Mouse (Mus musculus): ENCODE results near the gene Nkiras2.

The Nkiras2 gene

DNA sequence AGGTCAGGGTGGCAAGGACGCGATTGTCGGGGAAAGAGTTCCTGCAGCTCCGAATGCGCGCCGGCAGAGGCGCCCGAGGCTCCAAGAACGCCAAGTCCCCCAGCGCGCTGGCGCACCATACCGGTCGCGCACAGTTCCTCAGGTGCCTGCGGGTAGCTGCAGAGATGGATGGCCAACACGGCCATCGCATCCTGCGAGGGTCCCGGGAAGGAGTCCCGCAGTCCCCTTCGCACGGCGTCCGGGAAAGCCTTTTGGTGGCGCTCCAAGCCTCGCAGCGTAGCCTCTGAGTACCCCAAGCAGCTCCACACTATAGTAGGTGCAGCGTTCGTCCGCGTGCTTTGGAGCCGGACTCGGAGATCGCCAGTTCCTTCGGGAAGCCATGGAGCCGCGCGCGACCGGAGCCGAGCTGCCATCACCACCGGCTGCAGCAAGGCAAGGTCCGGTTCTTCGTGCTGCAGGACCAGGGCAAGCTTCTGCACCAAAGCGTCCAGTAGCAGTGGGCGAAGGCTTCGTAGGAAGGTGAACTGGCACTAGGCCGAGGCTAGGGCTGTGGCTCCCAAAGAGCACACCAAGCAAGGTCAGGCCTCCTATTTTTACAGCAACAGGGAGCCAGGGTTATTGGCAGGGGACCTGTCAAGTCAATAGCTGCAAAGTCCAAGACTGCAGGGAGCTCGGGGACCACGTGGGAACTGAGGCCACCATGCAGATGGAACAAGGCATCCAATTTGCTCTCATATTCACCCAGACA, 21.3 kb downstream of the Nkiras2 start:
- DNase-seq = peak; percentile 69

DNA sequence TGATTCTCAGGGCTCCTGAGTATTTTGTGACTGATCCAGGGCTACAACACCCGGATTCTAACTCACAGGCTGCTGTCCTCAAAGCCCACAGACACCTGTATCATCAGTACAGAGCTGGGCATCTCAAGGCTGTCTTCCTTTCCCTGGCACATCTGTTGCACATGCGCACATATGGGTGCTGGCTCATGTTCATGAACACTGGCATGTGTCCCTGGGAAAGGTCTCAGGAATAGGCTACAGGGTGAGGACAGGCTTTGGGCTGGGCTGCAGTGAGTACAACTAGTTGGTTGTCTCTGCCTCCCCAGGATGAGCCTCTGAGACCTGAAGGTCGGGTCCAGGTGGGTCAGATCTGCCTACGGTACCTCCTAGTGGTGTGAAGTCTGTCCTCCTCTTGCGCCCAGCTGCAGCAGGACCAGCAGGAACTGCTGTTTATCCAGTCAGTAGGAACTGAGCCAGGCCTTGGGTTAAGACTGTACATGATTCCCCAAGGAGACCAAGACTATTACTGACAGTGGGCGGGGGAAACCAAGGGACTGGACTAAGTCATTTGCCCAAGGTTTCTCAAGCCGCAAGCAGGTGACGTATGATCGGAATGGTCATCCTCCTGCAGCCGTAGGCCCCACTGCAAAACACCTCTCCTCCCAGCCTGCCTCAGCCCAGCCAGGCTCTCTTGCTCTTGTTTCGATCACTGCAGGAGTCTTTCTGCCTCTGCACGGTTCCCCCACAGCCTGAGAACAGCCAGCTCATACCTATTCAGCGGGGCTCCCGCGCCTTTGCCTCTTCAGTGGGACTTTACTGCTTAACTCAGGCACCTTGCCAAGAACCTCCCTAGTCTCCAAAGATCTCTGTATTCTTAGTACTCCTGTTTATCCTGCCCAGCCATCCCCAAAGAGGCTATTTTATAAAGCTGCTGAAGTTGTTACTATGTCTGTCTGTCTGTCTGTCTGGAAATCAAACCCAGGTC, 24.9 kb downstream of the Nkiras2 start:
- DNase-seq = no peak

- DNase-seq = peak; percentile 89
These were observed 27.2 kb downstream of the Nkiras2 start for GRCm38 (mm10) chr11:100646265-100646664.

- no peak for DNase-seq
These were observed 29.4 kb downstream of the Nkiras2 start for GRCm38 (mm10) chr11:100648405-100648804.

GRCm38 (mm10) chr11:100651205-100651604, 32.2 kb downstream of the Nkiras2 start:
- DNase-seq = no peak

DNA sequence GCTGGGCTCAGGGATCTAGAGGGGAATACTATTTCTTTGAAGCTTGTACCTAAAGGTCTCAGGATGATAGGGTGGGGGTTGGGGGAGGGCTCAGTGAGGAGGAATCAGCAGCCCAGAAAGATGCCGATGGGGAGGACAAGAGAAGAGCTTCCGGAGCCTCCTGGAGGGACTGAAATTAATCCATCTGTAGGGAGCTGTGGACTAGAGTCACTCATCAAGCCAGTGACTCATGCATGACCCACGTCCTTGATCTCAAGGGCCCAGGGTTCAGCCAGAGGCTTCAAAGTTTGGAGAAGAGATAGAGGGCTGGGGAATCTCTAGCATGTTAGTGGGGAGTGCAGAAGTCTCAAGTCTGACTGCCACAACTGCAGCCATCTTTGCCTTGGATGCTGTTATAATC, 32.7 kb downstream of the Nkiras2 start:
- DNase-seq = no peak

- DNase-seq = peak; percentile 30
These were observed 36.5 kb downstream of the Nkiras2 start for GRCm38 (mm10) chr11:100655589-100655988.

GRCm38 (mm10) chr11:100656458-100656857, 37.4 kb downstream of the Nkiras2 start:
- DNase-seq = no peak

DNA sequence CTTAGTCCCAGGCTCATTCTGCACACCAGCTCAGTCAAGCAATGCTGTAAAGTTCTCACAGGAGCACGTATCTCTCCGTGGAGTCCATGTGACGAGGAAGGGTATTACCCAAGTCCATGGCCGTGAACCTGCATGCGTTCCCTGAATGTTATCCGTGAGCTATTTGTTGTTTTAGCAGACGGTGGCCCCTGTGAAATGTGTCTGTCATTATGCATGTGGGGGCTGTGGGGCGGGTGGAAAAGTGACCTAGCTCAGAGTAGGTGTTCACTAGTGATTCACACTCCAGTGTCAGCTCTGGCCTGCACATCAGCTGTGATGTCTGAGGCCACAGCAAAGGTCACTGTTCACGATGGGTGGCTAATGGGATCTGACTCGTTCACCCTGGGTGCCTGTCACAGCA, 40.8 kb downstream of the Nkiras2 start:
- DNase-seq = no peak

DNA sequence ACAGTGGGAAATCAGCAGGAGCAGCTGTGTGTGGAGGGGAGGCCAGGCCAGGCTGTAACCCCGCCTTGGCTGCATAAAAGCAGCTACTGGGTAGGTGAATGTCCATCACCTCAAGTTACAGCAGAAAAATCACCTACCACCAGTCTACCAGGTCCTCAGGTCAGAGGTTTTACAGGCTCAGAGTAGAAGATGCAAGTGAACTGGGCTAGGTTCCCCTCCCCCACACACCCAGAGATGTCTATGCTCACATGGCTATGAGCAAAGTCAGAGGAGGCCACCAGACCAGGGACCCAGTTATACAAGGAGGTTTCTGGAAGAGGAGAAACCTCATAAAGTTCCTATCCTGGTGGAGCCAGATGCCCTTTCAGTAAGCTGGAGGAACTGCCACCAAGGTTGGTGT, 52.0 kb downstream of the Nkiras2 start:
- no peak for DNase-seq

- DNase-seq = no peak
These were observed 52.9 kb downstream of the Nkiras2 start for GRCm38 (mm10) chr11:100671956-100672355.

- DNase-seq = no peak
These were observed 54.1 kb downstream of the Nkiras2 start for GRCm38 (mm10) chr11:100673169-100673568.
